Mouse (Mus musculus) ovary, postnatal 36 days (tissue): ENCODE results near the gene Ephb2.

Source experiments
- DNase-seq: peaks from one replicate; pipeline ENCODE4 v3.0.0; 2022; ENCODE audit warnings: low spot score, mixed read lengths

Ephb2 gene

GRCm38 (mm10) chr4:136701236-136701635 is 134.6 kb downstream of the Ephb2 start:
- no peak for DNase-seq

- no peak for DNase-seq
Measured at GRCm38 (mm10) chr4:136699084-136699450, 136.7 kb downstream of the Ephb2 start.

GRCm38 (mm10) chr4:136698404-136699083 is 137.2 kb downstream of the Ephb2 start:
- DNase-seq = no peak

- DNase-seq = no peak
Measured at GRCm38 (mm10) chr4:136697325-136697724, 138.5 kb downstream of the Ephb2 start.

DNA sequence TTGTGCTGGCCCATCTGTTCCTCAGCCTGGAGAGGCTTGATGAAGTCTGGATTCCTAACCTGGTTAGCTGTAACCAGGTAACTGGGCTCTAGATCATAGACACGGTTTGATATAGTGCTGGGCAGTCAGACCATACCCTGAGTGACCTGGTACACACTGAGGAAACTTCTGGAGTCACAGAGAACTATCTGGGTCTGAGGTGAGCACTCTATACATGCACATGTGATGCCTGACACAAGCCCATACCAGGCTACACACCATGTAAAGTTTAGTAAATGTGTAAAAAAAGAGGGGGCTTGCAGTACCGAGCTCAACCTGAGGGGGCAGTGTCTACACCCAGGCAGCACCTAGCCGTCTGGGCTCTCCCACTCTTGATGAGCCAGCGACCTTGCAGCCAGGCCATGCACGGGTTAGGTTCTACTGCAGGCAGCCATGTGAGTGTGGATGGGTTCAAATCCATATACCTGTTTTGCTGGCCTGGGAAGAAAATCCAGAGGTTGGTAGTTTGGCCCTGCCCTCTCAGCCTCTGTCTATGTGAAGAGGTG is 139.3 kb downstream of the Ephb2 start:
- peak; percentile 56 for DNase-seq

DNA sequence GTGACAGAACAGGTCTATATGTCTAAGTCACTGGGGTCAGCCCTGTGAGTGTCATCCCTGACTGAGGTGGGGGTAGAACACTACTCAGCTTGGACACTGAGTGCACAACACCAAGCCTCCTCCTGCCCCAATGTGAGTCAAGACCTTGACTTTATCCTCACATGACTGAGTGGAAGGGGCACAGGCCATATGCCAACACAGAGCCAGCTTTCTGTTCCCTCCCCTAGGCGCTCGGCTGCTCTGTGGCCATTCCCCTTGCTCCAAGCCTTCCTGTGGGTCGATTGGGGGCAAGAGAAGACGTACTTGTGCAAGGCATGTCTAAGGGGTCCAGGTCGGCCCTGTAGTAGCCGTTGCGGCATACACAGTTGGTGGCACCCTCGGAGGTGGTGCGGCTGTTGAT is 140.1 kb downstream of the Ephb2 start:
- DNase-seq = no peak

DNA sequence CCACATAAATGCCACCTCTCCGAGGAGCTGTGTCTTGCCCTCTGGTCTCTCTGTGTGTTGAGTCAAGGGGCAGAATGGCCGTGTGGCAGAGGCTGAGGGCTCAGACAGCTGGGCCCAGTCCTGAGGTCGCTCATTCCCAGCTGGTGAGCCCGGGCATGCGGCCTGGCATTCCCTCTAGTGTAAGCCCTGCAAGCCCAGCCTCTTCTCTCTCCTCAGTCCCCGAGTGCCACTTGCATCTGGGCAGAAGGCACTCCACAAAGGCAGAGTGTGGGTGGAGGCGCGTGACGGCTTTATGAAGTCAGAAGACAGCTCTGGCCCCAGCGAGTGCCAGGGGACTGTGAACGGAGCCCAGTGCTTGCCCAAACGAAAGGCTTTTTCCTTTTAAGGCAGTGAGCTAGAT is 145.8 kb downstream of the Ephb2 start:
- no peak for DNase-seq

- DNase-seq = no peak
Measured at GRCm38 (mm10) chr4:136688113-136688512, 147.7 kb downstream of the Ephb2 start.

DNA sequence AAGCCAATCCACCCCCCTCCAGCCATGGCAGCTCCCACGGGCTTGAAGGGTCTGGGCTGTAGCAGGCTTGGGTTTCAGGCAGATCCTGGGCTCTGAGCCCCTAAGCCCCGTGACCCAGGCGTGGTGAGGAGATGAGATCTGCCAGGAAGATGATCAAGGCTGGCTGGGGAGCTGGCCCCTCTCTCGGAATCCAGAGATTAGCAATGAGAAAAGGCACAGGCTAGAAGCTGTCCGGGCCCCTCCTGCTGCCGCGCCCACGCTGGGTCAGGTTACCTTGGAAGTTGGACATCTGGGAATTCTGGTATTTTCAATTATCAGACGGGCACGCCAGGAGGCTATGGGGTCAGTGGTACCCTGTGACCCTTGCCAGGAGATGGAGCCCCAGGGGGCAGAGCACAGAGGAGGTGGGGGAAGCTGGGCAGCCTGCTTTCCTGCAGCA is 150.3 kb downstream of the Ephb2 start:
- no peak for DNase-seq

GRCm38 (mm10) chr4:136684485-136684884 is 151.3 kb downstream of the Ephb2 start:
- DNase-seq = no peak

DNA sequence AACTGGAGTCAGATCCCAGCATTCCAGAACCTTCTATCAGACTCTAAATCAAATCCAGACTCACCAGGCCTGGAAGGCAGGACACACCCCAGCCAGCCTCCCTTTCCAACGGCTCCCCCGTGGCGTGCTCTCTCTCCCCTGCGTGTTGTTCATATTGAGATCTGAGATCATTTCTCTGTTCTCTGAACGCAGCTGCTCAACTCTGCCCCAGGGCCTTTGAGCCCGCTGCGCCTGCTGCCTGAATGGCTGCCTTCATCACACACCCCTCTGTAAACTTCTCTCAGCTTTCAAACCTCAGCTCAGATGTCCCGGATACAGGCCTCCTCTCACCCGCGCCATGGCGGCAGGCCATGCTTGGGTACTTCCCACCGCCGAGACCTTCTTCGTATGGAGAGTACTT is 155.1 kb downstream of the Ephb2 start:
- DNase-seq = no peak

GRCm38 (mm10) chr4:136679221-136679620 is 156.6 kb downstream of the Ephb2 start:
- no peak for DNase-seq

DNA sequence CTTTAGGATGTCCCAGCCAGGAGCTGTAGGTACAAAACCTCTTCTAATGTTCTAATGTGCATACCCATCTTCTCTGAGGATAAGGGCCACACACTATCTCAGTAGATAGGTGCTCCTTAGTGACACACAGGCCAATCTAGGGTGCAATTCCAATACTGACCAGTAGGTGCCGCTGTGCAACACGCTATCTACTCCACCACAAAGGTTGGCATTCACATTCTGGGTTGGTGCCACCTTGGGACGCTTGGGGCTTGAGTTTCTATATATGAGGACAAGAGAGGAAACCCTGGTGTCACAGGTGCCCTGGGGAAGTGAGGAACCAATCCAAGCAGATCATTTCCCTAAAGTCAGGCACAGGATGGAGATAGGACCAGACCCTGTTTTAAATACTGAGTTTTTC is 157.3 kb downstream of the Ephb2 start:
- peak; percentile 78 for DNase-seq

DNA sequence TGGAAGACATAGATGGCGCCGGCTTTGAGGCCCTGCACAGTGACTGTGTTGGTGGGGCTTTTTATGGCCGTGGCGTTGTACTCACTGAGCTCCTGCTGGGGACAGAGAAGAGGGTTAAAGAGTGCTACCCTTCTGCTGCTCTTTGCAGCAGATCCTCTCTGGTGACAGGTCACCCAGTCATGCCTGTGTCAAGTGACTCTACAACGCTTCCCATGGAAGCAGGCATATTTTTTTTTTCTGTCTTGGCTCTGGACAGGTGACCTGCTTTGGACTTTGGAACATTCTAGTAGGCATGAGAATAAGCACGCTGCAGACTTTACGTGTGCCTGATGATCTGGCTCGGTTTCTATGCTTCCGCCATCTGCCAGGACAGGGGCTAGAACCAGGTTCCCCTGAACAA is 160.3 kb downstream of the Ephb2 start:
- no peak for DNase-seq

DNA sequence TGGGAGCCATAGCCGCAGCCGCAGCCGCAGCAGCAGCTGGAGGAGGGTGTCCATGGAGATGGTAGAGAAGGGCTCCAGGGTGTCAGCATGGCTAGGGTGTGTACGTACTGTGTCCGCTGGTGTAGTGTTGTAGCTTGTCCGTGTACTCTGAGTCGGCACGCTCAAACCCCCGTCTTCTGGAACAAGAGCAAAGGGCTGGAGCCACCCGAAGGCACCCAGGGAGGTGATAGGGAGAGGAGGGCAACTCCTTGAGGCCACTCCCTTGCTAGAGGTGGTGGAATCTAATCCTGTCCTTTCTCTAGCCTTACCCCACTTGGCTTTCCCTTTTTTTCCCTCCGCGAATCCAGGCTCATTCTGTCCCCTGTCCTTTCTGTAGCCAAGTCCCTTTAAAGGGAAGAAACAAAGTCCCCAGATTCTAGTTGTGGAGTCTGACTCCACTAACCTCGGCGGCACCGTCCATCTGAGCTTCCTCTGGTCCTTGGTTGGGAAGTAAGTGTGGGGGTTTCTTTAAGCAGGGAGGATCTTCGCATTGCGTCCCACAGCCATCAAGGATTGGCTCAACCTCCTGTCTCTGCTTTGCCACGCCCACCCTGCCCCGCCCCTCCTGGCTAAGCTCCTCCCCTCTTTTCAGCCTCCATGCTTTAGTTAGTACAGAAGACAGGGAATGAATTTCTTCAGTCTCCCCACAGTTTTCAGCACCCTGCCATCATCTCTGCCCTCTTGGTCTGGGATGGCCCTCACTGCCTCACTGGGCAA is 163.3 kb downstream of the Ephb2 start:
- DNase-seq = no peak

DNA sequence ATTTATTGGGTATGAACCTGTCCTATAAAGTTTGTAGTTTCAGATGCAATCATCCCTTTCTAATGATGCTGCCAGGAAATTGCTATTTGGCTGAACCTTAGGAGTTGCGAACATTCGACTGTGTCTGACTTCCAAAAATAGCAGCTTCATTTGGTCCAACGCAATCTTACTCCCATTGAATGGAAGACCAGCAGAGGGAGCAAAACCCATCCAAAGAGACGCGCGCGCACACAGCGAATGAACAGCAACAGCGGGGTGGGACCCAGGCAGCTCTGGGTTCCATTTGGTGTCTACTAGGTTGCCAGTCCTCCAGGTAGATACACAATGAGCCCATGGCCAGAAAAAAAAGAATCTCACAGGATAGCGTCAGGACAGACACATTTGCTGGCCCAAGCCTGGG is 168.0 kb downstream of the Ephb2 start:
- no peak for DNase-seq

GRCm38 (mm10) chr4:136666002-136666401 is 169.8 kb downstream of the Ephb2 start:
- DNase-seq = no peak

DNA sequence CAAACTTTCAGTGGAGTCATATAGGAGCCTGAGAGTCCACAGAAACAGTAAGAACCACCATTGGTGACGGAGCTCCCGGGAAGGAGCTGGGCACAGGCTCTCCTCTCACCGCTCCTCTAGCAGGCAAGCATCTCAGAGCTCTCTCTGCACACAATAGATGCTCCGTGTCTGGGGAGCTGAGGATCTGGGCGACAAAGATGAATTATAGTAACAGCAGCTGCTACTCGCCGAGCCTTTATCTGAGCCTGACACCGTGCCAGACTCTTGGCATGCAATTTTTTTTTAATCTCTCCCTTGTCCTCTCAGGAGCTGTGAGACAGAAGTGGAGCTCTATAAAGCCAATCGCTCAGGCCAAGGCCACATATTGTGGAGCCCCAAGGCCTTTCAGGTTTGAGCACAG is 170.7 kb downstream of the Ephb2 start:
- no peak for DNase-seq

DNA sequence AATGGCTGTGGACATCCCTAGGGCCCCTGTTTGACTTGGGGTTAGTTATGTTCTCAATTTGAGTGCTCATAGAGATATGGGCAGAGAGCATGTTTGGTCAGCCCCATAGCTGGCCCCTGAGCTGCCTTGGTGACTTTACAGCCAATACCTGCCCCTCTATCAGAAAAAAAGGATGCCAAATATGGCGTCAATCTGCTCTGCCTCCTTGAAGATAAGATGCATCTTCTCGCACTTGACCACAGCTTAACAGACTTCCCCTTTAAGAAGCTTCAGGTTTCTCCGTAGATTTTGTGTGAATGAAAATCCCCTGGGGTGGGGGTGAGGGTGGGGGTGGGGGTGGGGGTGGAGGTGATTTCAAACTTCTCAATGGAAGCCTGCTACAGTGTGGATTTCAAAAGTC is 177.9 kb downstream of the Ephb2 start:
- DNase-seq = no peak

DNA sequence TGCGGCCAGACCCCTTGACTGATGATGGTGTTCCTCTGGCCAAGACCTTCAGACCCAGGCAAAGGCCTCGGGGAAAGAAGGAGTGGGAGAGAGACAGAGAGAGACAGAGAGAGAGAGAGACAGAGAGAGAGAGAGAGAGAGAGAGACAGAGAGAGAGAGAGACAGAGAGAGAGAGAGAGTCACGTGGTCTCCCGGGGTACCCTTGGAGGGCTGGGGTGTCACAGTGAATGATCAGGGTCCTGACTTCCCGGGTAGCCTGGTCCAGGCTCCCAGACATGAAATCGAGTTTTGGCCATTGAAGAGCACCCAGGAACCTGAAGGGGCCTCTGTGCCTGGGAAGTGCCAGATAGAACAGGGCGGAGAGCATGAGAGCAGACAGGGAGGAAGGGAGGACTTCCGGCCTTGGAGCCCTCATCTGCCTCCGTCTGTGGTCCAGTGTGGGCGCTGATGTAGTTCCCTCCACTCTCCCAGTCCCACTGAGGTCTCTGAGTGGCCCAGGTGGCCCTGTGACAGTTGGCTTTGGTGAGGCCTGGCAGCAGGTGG is 182.0 kb downstream of the Ephb2 start:
- no peak for DNase-seq

DNA sequence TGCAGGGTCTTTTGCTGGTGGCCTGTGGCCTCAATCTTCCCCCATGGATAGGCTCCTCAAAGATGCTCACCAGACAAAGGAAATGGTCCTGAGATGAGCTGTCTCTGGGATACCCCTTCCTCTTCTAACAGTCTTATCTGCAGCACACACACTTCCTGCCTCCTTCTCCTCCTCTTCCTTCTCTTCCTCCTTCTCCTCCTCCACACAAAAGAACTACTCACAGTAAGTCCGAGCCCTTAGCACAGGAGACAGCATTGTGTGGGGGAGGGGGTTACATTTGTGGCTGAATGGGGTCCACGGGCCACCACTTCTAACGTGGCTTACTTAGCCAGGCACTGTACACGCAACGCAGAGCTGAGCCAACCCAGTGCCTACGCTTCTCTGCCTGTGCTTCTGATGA is 182.8 kb downstream of the Ephb2 start:
- no peak for DNase-seq

- no peak for DNase-seq
Measured at GRCm38 (mm10) chr4:136652528-136652910, 183.3 kb downstream of the Ephb2 start.

DNA sequence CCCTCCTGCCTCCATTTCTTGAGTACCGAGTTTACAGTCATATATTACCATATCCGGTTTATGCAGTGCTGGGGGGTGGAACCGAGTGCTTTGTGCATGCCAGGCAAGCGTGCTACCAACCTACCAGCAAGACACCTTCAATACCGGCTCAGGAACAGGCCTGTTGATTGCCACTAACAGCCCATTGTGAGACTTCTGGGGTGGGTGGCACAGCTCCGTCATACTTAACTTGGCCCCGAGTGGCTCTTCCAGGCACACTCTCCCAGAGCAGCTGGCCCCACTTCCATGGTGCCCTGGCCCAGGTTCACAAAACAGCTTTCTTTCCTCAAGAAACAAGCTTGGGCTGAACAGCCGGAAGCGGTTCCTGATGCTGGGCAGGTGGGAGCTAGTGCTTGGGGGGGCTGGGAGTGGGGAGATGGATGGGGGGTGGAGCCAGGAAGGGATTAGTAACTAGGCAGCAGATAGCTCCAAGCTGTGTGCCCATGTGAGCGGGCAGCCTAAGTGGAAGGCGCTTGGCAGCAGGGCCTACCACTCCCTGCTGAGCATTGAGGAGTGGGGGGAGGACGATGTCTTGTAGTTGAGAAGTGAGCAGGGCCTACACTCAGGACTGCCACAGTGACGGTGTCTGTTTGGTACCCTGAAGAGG is 183.8 kb downstream of the Ephb2 start:
- DNase-seq = no peak
